Mouse (Mus musculus) left cerebral cortex, adult 11 months (tissue): ENCODE data around the gene Rint1.

ENCODE experiments used
- DNase-seq: peaks from one replicate; pipeline ENCODE4 v3.0.0; 2022; ENCODE audit warnings: low spot score

Rint1 gene

DNA sequence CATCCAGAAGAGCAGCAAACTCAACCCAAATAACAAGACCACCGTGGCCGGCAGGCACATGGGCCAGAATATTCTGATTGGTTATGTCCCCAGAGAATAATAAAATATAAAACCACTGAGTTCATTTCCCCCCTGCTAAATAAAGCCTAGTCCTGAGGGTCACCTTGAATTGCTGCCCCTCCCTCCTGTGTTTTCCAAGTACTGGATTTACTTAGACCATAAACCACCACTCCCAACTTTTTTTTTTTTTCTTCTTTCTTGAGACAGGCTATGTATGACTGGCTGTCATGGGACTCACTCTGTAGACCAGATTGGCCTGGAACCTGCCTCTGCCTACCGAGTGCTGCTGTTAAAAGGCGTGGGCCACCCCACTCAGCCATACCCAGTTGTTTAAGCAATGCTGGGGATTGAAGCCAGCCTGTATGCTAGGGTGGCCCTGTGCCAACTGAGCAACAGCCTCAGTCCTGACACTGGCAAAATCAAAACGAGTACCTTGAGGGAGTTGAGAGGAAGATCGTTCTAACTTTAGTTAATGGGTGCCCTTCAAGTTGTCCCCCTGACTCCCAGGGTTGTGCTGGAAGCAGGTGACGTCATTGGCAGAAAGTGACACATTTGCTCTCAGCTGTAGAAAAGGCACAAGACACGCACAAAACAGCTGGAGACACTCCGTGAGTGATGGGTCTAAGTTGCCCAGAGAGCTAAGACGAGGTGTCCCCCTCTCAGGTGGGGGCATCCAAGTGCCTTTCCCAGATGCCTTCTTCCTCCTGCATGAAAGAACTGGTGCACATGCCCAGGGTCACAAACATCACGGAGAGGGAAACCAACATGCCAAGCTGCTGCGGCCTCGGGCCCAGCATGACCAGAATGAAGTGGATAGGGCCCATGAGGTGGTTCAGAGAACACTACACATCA, 76.8 kb downstream of the Rint1 start:
- no peak for DNase-seq

DNA sequence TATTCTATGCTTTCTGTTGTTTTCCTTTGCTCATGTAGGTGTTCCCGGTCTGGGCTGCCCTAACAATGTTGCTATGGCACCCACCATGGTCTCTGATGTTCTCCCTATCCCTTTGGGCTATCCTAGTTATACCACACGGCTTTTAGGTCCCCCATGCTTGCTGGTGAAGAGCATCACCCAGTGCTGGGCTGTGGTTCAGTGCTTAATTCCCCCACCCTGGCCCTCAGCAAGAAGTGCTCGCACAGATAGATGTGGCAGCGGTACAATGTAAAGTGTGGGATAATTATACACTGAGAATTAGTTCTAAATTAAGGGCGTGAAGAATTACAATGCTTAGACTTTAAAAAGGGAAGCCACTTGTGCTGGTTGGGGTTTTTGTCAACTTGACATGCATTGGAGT, 78.4 kb downstream of the Rint1 start:
- no peak for DNase-seq
